ENCODE assay signal across 9 mouse cellular contexts in genomic region chr19:6066571-6066970, GRCm38 (mm10). TPM values are rescaled to one million over a fixed set of nuclear protein-coding genes. Genes with fewer than 3 reads are reported as not detected.
DNase-seq lines count a peak whose midpoint lies in the region; ATAC-seq and TF ChIP-seq lines count a peak whose summit lies in the region.
"Had no signal": no experiment of that assay in that cellular context is flagged by ENCODE, and none has a peak within 500 bp of the region (broad histone marks: within the 10 kb centered on the region; RNA-seq: fewer than 3 reads in every experiment).

No protein-coding gene starts in this region.

- H3K9me3 ChIP-seq in kidney, embryonic 14.5 days (ENCODE audit: control insufficient read depth, low read length), result no peaks in the 10 kb centered on the region
- no peaks in the 10 kb centered on the region for H3K9me3 ChIP-seq in hindbrain, embryonic 14.5 days (ENCODE audit: control insufficient read depth, low read length)
- H3K9me3 ChIP-seq in midbrain, embryonic 13.5 days, result no peaks in the 10 kb centered on the region

- 35% methylated on average over 5 of the region's 5 CpGs for WGBS in kidney, embryonic 14.5 days
- 35% methylated on average over 5 of the region's 5 CpGs for WGBS in hindbrain, embryonic 14.5 days
- WGBS in midbrain, embryonic 13.5 days, result 43% methylated on average over 5 of the region's 5 CpGs

- TF ChIP-seq POLR2A in bone marrow macrophage, adult 2 months (IDR thresholded peaks at IDR 0.05; ENCODE audit: borderline replicate concordance, low read depth, low read length), result no peak

- peak overlapping the region; percentile 51 for H3K4me3 ChIP-seq in kidney, embryonic 14.5 days (ENCODE audit: low read length)
- H3K4me3 ChIP-seq in bone marrow macrophage, adult 2 months (ENCODE audit: insufficient read depth, low read length), result peak overlapping the region; percentile 56
- peak overlapping the region; percentile 57 for H3K4me3 ChIP-seq in hindbrain, embryonic 14.5 days (replicated peaks; ENCODE audit: low read length)
- H3K4me3 ChIP-seq in midbrain, embryonic 13.5 days (replicated peaks), result peak overlapping the region; percentile 62

- TF ChIP-seq CTCF in bone marrow macrophage, adult 2 months (IDR thresholded peaks at IDR 0.05; ENCODE audit: low read depth, low read length), result no peak

- peak overlapping the region; percentile 93 for H3K4me2 ChIP-seq in kidney, embryonic 14.5 days (replicated peaks; ENCODE audit: low read depth, low read length)
- H3K4me2 ChIP-seq in hindbrain, embryonic 14.5 days (replicated peaks), result peak overlapping the region; percentile 95
- H3K4me2 ChIP-seq in midbrain, embryonic 13.5 days (replicated peaks), result peak overlapping the region; percentile 93

- no peaks in the 10 kb centered on the region for H3K27me3 ChIP-seq in kidney, embryonic 14.5 days (ENCODE audit: control insufficient read depth, insufficient read depth, low read length)
- H3K27me3 ChIP-seq in hindbrain, embryonic 14.5 days (ENCODE audit: control insufficient read depth, insufficient read depth, low read length), result no peaks in the 10 kb centered on the region
- H3K27me3 ChIP-seq in midbrain, embryonic 13.5 days, result no peaks in the 10 kb centered on the region
- H3K27me3 ChIP-seq: Patski had no signal

- H3K27ac ChIP-seq in kidney, embryonic 14.5 days (ENCODE audit: low read depth, low read length), result peak overlapping the region; percentile 85; the same call in 1 of the 2 replicates
- no peak overlapping the region for H3K27ac ChIP-seq in bone marrow macrophage, adult 2 months (ENCODE audit: insufficient read depth, low read depth, low read length)
- peak overlapping the region; percentile 92 for H3K27ac ChIP-seq in hindbrain, embryonic 14.5 days
- H3K27ac ChIP-seq in midbrain, embryonic 13.5 days, result peak overlapping the region; percentile 93

- DNase-seq in kidney, postnatal 10 days, result no peak
- DNase-seq in hindbrain, embryonic 14.5 days (ENCODE audit: low spot score), result no peak
- no peak for DNase-seq in thymus, postnatal 36 days
- DNase-seq in layer of hippocampus, adult 9-11 months, result no peak
- no peak for DNase-seq in adrenal gland, adult 2 months

- no peak for ATAC-seq in kidney, embryonic 14.5 days (ENCODE audit: low FRiP score, low TSS enrichment)
- no peak for ATAC-seq in hindbrain, embryonic 14.5 days (ENCODE audit: low FRiP score)
- ATAC-seq in midbrain, embryonic 13.5 days, result peak; percentile 35

- peaks cover 27% of the 10 kb centered on the region for H3K4me1 ChIP-seq in kidney, embryonic 14.5 days (ENCODE audit: control insufficient read depth, insufficient read depth, low read length)
- peaks cover 12% of the 10 kb centered on the region for H3K4me1 ChIP-seq in bone marrow macrophage, adult 2 months (ENCODE audit: control insufficient read depth, insufficient read depth, low read length)
- H3K4me1 ChIP-seq in hindbrain, embryonic 14.5 days (replicated peaks; ENCODE audit: control insufficient read depth, insufficient read depth, low read length), result peaks cover 32% of the 10 kb centered on the region
- peaks cover 54% of the 10 kb centered on the region for H3K4me1 ChIP-seq in midbrain, embryonic 13.5 days (replicated peaks)

- peaks cover 31% of the 10 kb centered on the region for H3K36me3 ChIP-seq in kidney, embryonic 14.5 days (ENCODE audit: control insufficient read depth, insufficient read depth, low read length)
- peaks cover 33% of the 10 kb centered on the region for H3K36me3 ChIP-seq in hindbrain, embryonic 14.5 days (replicated peaks; ENCODE audit: control insufficient read depth, insufficient read depth)
- peaks cover 28% of the 10 kb centered on the region for H3K36me3 ChIP-seq in midbrain, embryonic 13.5 days

- peak overlapping the region; percentile 66 for H3K9ac ChIP-seq in kidney, embryonic 14.5 days (ENCODE audit: low read depth, low read length)
- peak overlapping the region; percentile 83 for H3K9ac ChIP-seq in hindbrain, embryonic 14.5 days
- H3K9ac ChIP-seq in midbrain, embryonic 13.5 days (replicated peaks), result peak overlapping the region; percentile 84

RNA-seq across cellular contexts. Expression of gene Tm7sf2, which starts 1.6 kb away (rescaled TPM):
- 22.1 and 24.6 TPM in 2 replicates for polyA plus RNA-seq in kidney, embryonic 14.5 days (2014; fragmentation: Nextera tagmentation; extraction: Ambion mirVana)
- polyA plus RNA-seq in bone marrow macrophage, adult 2 months (2012; ENCODE audit: insufficient read depth, insufficient read length, missing spikeins), result 8.1 and 13.7 TPM in 2 replicates
- 58.9 and 59.8 TPM in 2 replicates for polyA plus RNA-seq in hindbrain, embryonic 14.5 days (2014; fragmentation: Nextera tagmentation; extraction: Ambion mirVana)
- polyA plus RNA-seq in midbrain, embryonic 13.5 days (2015; fragmentation: Nextera tagmentation; extraction: Ambion mirVana), result 44.1 and 45.9 TPM in 2 replicates
- 10 to 100 TPM; 22.0 to 48.3 TPM for total RNA-seq in adrenal gland, adult 2 months (2021)
- polyA plus RNA-seq in adrenal gland, adult 2 months (2012; rRNA removed), result 91.9 and 126 TPM in 2 replicates

RNA-seq across cellular contexts. Expression of gene Znhit2, which starts 5.6 kb away (rescaled TPM):
- 38.6 and 44.4 TPM in 2 replicates for polyA plus RNA-seq in kidney, embryonic 14.5 days (2014; fragmentation: Nextera tagmentation; extraction: Ambion mirVana)
- polyA plus RNA-seq in bone marrow macrophage, adult 2 months (2012; ENCODE audit: insufficient read depth, insufficient read length, missing spikeins), result 12.8 and 16.4 TPM in 2 replicates
- 35.3 and 36.3 TPM in 2 replicates for polyA plus RNA-seq in hindbrain, embryonic 14.5 days (2014; fragmentation: Nextera tagmentation; extraction: Ambion mirVana)
- 27.4 and 33.1 TPM in 2 replicates for polyA plus RNA-seq in midbrain, embryonic 13.5 days (2015; fragmentation: Nextera tagmentation; extraction: Ambion mirVana)
- total RNA-seq in adrenal gland, adult 2 months (2021), result 10 to 100 TPM; 24.7 to 37.5 TPM
- 134 and 152 TPM in 2 replicates for polyA plus RNA-seq in adrenal gland, adult 2 months (2012; rRNA removed)

RNA-seq across cellular contexts. Expression of gene Fau, which starts 8.9 kb away (rescaled TPM):
- 839 and 1,033 TPM in 2 replicates for polyA plus RNA-seq in kidney, embryonic 14.5 days (2014; fragmentation: Nextera tagmentation; extraction: Ambion mirVana)
- 1,783 and 2,337 TPM in 2 replicates for polyA plus RNA-seq in bone marrow macrophage, adult 2 months (2012; ENCODE audit: insufficient read depth, insufficient read length, missing spikeins)
- 537 and 672 TPM in 2 replicates for polyA plus RNA-seq in hindbrain, embryonic 14.5 days (2014; fragmentation: Nextera tagmentation; extraction: Ambion mirVana)
- 632 and 647 TPM in 2 replicates for polyA plus RNA-seq in midbrain, embryonic 13.5 days (2015; fragmentation: Nextera tagmentation; extraction: Ambion mirVana)
- 1,000 to 10,000 TPM; 1,141 to 1,229 TPM for total RNA-seq in adrenal gland, adult 2 months (2021)
- polyA plus RNA-seq in adrenal gland, adult 2 months (2012; rRNA removed), result 984 and 1,350 TPM in 2 replicates

RNA-seq across cellular contexts. Expression of gene Mrpl49, which starts 9.0 kb away (rescaled TPM):
- 77.3 and 89.5 TPM in 2 replicates for polyA plus RNA-seq in kidney, embryonic 14.5 days (2014; fragmentation: Nextera tagmentation; extraction: Ambion mirVana)
- polyA plus RNA-seq in bone marrow macrophage, adult 2 months (2012; ENCODE audit: insufficient read depth, insufficient read length, missing spikeins), result 24.5 and 25.9 TPM in 2 replicates
- 64.2 and 64.5 TPM in 2 replicates for polyA plus RNA-seq in hindbrain, embryonic 14.5 days (2014; fragmentation: Nextera tagmentation; extraction: Ambion mirVana)
- 73.7 and 74.7 TPM in 2 replicates for polyA plus RNA-seq in midbrain, embryonic 13.5 days (2015; fragmentation: Nextera tagmentation; extraction: Ambion mirVana)
- total RNA-seq in adrenal gland, adult 2 months (2021), result 10 to 100 TPM; 64.8 to 67.5 TPM
- 15.8 and 17.0 TPM in 2 replicates for polyA plus RNA-seq in adrenal gland, adult 2 months (2012; rRNA removed)

RNA-seq across cellular contexts. Expression of gene Vps51, which starts 10.5 kb away (rescaled TPM):
- polyA plus RNA-seq in kidney, embryonic 14.5 days (2014; fragmentation: Nextera tagmentation; extraction: Ambion mirVana), result 60.8 and 75.0 TPM in 2 replicates
- polyA plus RNA-seq in bone marrow macrophage, adult 2 months (2012; ENCODE audit: insufficient read depth, insufficient read length, missing spikeins), result 83.7 and 99.9 TPM in 2 replicates
- polyA plus RNA-seq in hindbrain, embryonic 14.5 days (2014; fragmentation: Nextera tagmentation; extraction: Ambion mirVana), result 71.7 and 74.2 TPM in 2 replicates
- 90.8 and 91.4 TPM in 2 replicates for polyA plus RNA-seq in midbrain, embryonic 13.5 days (2015; fragmentation: Nextera tagmentation; extraction: Ambion mirVana)
- total RNA-seq in adrenal gland, adult 2 months (2021), result 10 to 100 TPM; 57.1 to 60.0 TPM
- 64.4 and 66.3 TPM in 2 replicates for polyA plus RNA-seq in adrenal gland, adult 2 months (2012; rRNA removed)
